Mouse (Mus musculus) stomach, embryonic 14.5 days (tissue): ENCODE results near the gene Hoxc9. TPM values are rescaled to one million over a fixed set of nuclear protein-coding genes. Genes with fewer than 3 reads are reported as not detected.

Source experiments
- ATAC-seq: fragments of 200-750 bp; cut with Nextera tagmentation; 2 replicates; pipeline ENCODE4 v1.8.0; 2017; ENCODE audit warnings: low read depth, moderate TSS enrichment; ENCODE audit not compliant: insufficient number of reproducible peaks, insufficient read depth, low FRiP score
- H3K27ac ChIP-seq: fragments of 300-500 bp; sonication (generic); 2 replicates; pipeline ENCODE4 v1.5.1; 2014; ENCODE audit warnings: mild to moderate bottlenecking, low read length, moderate library complexity, mixed read lengths
- H3K27me3 ChIP-seq: fragments of 300-500 bp; sonication (generic); 2 replicates; pipeline ENCODE4 v1.6.1; 2014; ENCODE audit warnings: low read length, control low read depth, mixed read lengths; ENCODE audit not compliant: control insufficient read depth, insufficient read depth
- H3K36me3 ChIP-seq: fragments of 300-500 bp; sonication (generic); 2 replicates; pipeline ENCODE4 v1.6.1; 2014; ENCODE audit warnings: mild to moderate bottlenecking, control low read depth, low read length, moderate library complexity, mixed read lengths; ENCODE audit not compliant: control insufficient read depth, insufficient read depth
- H3K4me1 ChIP-seq: fragments of 300-500 bp; sonication (generic); 2 replicates; pipeline ENCODE4 v1.6.1; 2014; ENCODE audit warnings: low read length, control low read depth, mixed read lengths; ENCODE audit not compliant: control insufficient read depth, insufficient read depth
- H3K4me2 ChIP-seq: fragments of 300-500 bp; sonication (generic); replicated peaks from 2 replicates; pipeline ENCODE4 v1.6.1; 2014; ENCODE audit warnings: low read depth, low read length, control low read depth
- H3K4me3 ChIP-seq: fragments of 300-500 bp; sonication (generic); 2 replicates; pipeline ENCODE4 v1.5.1; 2014; ENCODE audit warnings: low read depth, low read length, control low read depth
- H3K9ac ChIP-seq: fragments of 300-500 bp; sonication (generic); replicated peaks from 2 replicates; pipeline ENCODE4 v1.6.1; 2014; ENCODE audit warnings: low read depth, mild to moderate bottlenecking, control low read depth, low read length, moderate library complexity, mixed read lengths
- H3K9me3 ChIP-seq: fragments of 300-500 bp; sonication (generic); 2 replicates; pipeline ENCODE4 v1.6.1; 2016; ENCODE audit warnings: low read depth, low read length, control low read depth; ENCODE audit not compliant: control insufficient read depth
- WGBS: fragments of 180-500 bp; shearing (Covaris S2); extraction: QIAGEN DNeasy Blood & Tissue Kit; methylation state at CpG from one replicate; pipeline ENCODE4 v1.1.7; 2014; 5-methylcytosine and 5-hydroxymethylcytosine counted together
- polyA plus RNA-seq: library from polyadenylated mRNA; unstranded; fragments of >200 nt; fragmentation: Nextera tagmentation; extraction: Ambion mirVana; gene quantifications from 2 replicates; pipeline ENCODE4 v1.2.1, GENCODE M21; 2014

Gene Hoxc9
- polyA plus RNA-seq, 1 experiment from 2014 or later = not detected

GRCm38 (mm10) chr15:102953561-102953960 is 22.7 kb upstream of the Hoxc9 start:
- Histone ChIP-seq H3K9me3 (no peaks in the 10 kb centered on the region), H3K4me1 (no peaks in the 10 kb centered on the region), H3K27ac (no peak overlapping the region), H3K36me3 (no peaks in the 10 kb centered on the region), H3K27me3 (peaks cover 72% of the 10 kb centered on the region), H3K9ac (no peak overlapping the region), H3K4me3 (no peak overlapping the region), H3K4me2 (no peak overlapping the region)
- 3% methylated on average over 6 of the region's 6 CpGs for WGBS
- no peak for ATAC-seq

GRCm38 (mm10) chr15:102954192-102955006 is 21.8 kb upstream of the Hoxc9 start, which contains the start of gene Hoxc11:
Gene Hoxc11 (plus strand): TSS chr15:102954427.
- ATAC-seq = no peak
- H3K36me3 ChIP-seq = no peaks in the 10 kb centered on the region
- WGBS = under 1% methylated on average over 57 of the region's 57 CpGs
- no peak within 1 kb of the TSS for H3K27ac ChIP-seq
- peaks cover 69% of the 10 kb centered on the region for H3K27me3 ChIP-seq
- H3K4me1 ChIP-seq = no peaks in the 10 kb centered on the region
- no peak within 1 kb of the TSS for H3K4me3 ChIP-seq
- no peaks in the 10 kb centered on the region for H3K9me3 ChIP-seq
- no peak within 1 kb of the TSS for H3K9ac ChIP-seq
- H3K4me2 ChIP-seq = no peak within 1 kb of the TSS

- no peak overlapping the region for H3K4me3 ChIP-seq
- H3K27ac ChIP-seq = no peak overlapping the region
- WGBS = under 1% methylated on average over 28 of the region's 28 CpGs
- no peaks in the 10 kb centered on the region for H3K9me3 ChIP-seq
- H3K4me1 ChIP-seq = no peaks in the 10 kb centered on the region
- no peak for ATAC-seq
- H3K36me3 ChIP-seq = no peaks in the 10 kb centered on the region
- H3K4me2 ChIP-seq = no peak overlapping the region
- no peak overlapping the region for H3K9ac ChIP-seq
- peaks cover 70% of the 10 kb centered on the region for H3K27me3 ChIP-seq
Measured at GRCm38 (mm10) chr15:102955007-102955382, 21.2 kb upstream of the Hoxc9 start.

- Histone ChIP-seq H3K4me3 (no peak overlapping the region), H3K4me2 (no peak overlapping the region), H3K9ac (no peak overlapping the region), H3K9me3 (no peaks in the 10 kb centered on the region), H3K27me3 (peaks cover 72% of the 10 kb centered on the region), H3K27ac (no peak overlapping the region), H3K36me3 (no peaks in the 10 kb centered on the region), H3K4me1 (no peaks in the 10 kb centered on the region)
- ATAC-seq = no peak
- under 1% methylated on average over 40 of the region's 40 CpGs for WGBS
Measured at GRCm38 (mm10) chr15:102955833-102956640, 20.2 kb upstream of the Hoxc9 start.

GRCm38 (mm10) chr15:102956906-102957305 is 19.3 kb upstream of the Hoxc9 start:
- ATAC-seq = peak; percentile 37; the same call in 1 of the 2 replicates
- peaks cover 73% of the 10 kb centered on the region for H3K27me3 ChIP-seq
- H3K4me1 ChIP-seq = no peaks in the 10 kb centered on the region
- H3K9me3 ChIP-seq = no peaks in the 10 kb centered on the region
- H3K4me3 ChIP-seq = no peak overlapping the region
- 2% methylated on average over 12 of the region's 12 CpGs for WGBS
- no peak overlapping the region for H3K27ac ChIP-seq
- H3K4me2 ChIP-seq = no peak overlapping the region
- H3K9ac ChIP-seq = no peak overlapping the region
- no peaks in the 10 kb centered on the region for H3K36me3 ChIP-seq

- Histone ChIP-seq H3K4me2 (no peak overlapping the region), H3K4me1 (no peaks in the 10 kb centered on the region), H3K27me3 (peaks cover 70% of the 10 kb centered on the region), H3K9me3 (no peaks in the 10 kb centered on the region), H3K4me3 (no peak overlapping the region), H3K36me3 (no peaks in the 10 kb centered on the region), H3K9ac (no peak overlapping the region), H3K27ac (no peak overlapping the region)
- 2% methylated on average over 13 of the region's 13 CpGs for WGBS
- ATAC-seq = no peak
Measured at GRCm38 (mm10) chr15:102959663-102960191, 16.5 kb upstream of the Hoxc9 start.

GRCm38 (mm10) chr15:102961728-102962127 is 14.5 kb upstream of the Hoxc9 start:
- H3K4me1 ChIP-seq = no peaks in the 10 kb centered on the region; the same call in 1 of the 2 replicates
- H3K4me2 ChIP-seq = no peak overlapping the region
- no peak overlapping the region for H3K27ac ChIP-seq
- H3K9me3 ChIP-seq = no peaks in the 10 kb centered on the region
- H3K36me3 ChIP-seq = no peaks in the 10 kb centered on the region
- H3K4me3 ChIP-seq = no peak overlapping the region
- no peak overlapping the region for H3K9ac ChIP-seq
- no peak for ATAC-seq
- 2% methylated on average over 6 of the region's 6 CpGs for WGBS
- peaks cover 80% of the 10 kb centered on the region for H3K27me3 ChIP-seq

GRCm38 (mm10) chr15:102962492-102962891 is 13.7 kb upstream of the Hoxc9 start:
- no peak overlapping the region for H3K9ac ChIP-seq
- H3K27me3 ChIP-seq = peaks cover 80% of the 10 kb centered on the region
- 2% methylated on average over 13 of the region's 13 CpGs for whole genome bisulfite sequencing
- no peaks in the 10 kb centered on the region for H3K9me3 ChIP-seq
- H3K27ac ChIP-seq = no peak overlapping the region
- no peaks in the 10 kb centered on the region for H3K36me3 ChIP-seq
- no peak overlapping the region for H3K4me2 ChIP-seq
- H3K4me3 ChIP-seq = no peak overlapping the region
- H3K4me1 ChIP-seq = no peaks in the 10 kb centered on the region; the same call in 1 of the 2 replicates
- no peak for ATAC-seq
